15 mouse cellular contexts compared by ENCODE assay signal in genomic region chr5:69467520-69467919, GRCm38 (mm10).
"Had no signal": no experiment of that assay in that cellular context is flagged by ENCODE, and none has a peak within 500 bp of the region (broad histone marks: within the 10 kb centered on the region; RNA-seq: fewer than 3 reads in every experiment).

No protein-coding gene starts in this region.

- H3K4me3 ChIP-seq: left cerebral cortex, adult 2 months; liver, embryonic 13.5 days; lung, embryonic 15.5 days; megakaryocyte, embryonic 14.5 days; midbrain, embryonic 10.5 days; midbrain, embryonic 15.5 days; neural tube, embryonic 12.5 days; neural tube, embryonic 15.5 days had no signal

- H3K4me2 ChIP-seq: liver, embryonic 13.5 days; lung, embryonic 15.5 days; midbrain, embryonic 15.5 days; neural tube, embryonic 12.5 days; neural tube, embryonic 15.5 days had no signal

- DNase-seq: kidney, postnatal 25 days; layer of hippocampus, postnatal 36 days; liver, embryonic 13.5 days; lung, postnatal 10 days; lung, postnatal 36 days; thymus, adult 18-20 months; thymus, postnatal 36 days had no signal

- H3K36me3 ChIP-seq: liver, embryonic 13.5 days; lung, embryonic 15.5 days; midbrain, embryonic 10.5 days; midbrain, embryonic 15.5 days; neural tube, embryonic 12.5 days; neural tube, embryonic 15.5 days had no signal

- H3K27ac ChIP-seq: kidney, postnatal 0 days; left cerebral cortex, adult 2 months; liver, embryonic 13.5 days; lung, embryonic 15.5 days; midbrain, embryonic 10.5 days; midbrain, embryonic 15.5 days; neural tube, embryonic 12.5 days; neural tube, embryonic 15.5 days had no signal

- H3K4me1 ChIP-seq: liver, embryonic 13.5 days; lung, embryonic 15.5 days; megakaryocyte, embryonic 14.5 days; midbrain, embryonic 10.5 days; midbrain, embryonic 15.5 days; neural tube, embryonic 12.5 days; neural tube, embryonic 15.5 days had no signal

- H3K9ac ChIP-seq: liver, embryonic 13.5 days; lung, embryonic 15.5 days; midbrain, embryonic 15.5 days; neural tube, embryonic 12.5 days; neural tube, embryonic 15.5 days had no signal

- H3K27me3 ChIP-seq: liver, embryonic 13.5 days; lung, embryonic 15.5 days; megakaryocyte, embryonic 14.5 days; midbrain, embryonic 15.5 days; neural tube, embryonic 12.5 days; neural tube, embryonic 15.5 days had no signal

- H3K9me3 ChIP-seq: liver, embryonic 13.5 days; lung, embryonic 15.5 days; megakaryocyte, embryonic 14.5 days; midbrain, embryonic 10.5 days; midbrain, embryonic 15.5 days; neural tube, embryonic 12.5 days; neural tube, embryonic 15.5 days had no signal

- ATAC-seq: midbrain, embryonic 15.5 days had no signal
